Mouse (Mus musculus) T-helper 2 cell (primary cell): ENCODE results near the gene Gm11564.
"Not testable (repeated sequence)": the region's sequence is repeated elsewhere in the genome, so short reads cannot be mapped to it uniquely, and the experiment has no call there.

Source experiments
- in situ Hi-C: fragments of 300-600 bp; cut with MboI, MseI; formaldehyde crosslinking; loops from one replicate; pipeline ENCODE4 v1.15.1; 2025; ENCODE audit warnings: high pct_unique_total_duplicates

The Gm11564 gene

GRCm38 (mm10) chr11:99815566-99815965 is at the start of gene Gm11564:
Gm11564 (minus strand) TSS chr11:99815666.
- in situ Hi-C loops: not testable (repeated sequence)

- in situ Hi-C loops: not testable (repeated sequence)
Observed at GRCm38 (mm10) chr11:99864176-99864575, 48.7 kb upstream of the Gm11564 start, which contains the start of gene Gm11559. Gm11559 (plus strand) TSS chr11:99864476.

- in situ Hi-C loops: no loop called here
Observed at GRCm38 (mm10) chr11:99858761-99859160, 43.3 kb upstream of the Gm11564 start.

GRCm38 (mm10) chr11:99857617-99858016 is 42.2 kb upstream of the Gm11564 start, which contains the start of gene Gm11568:
Gm11568 (plus strand) TSS chr11:99857917.
- in situ Hi-C loops: no loop called here

- in situ Hi-C loops: no loop called here
Observed at GRCm38 (mm10) chr11:99854121-99854520, 38.7 kb upstream of the Gm11564 start.

- in situ Hi-C loops: no loop called here
Observed at GRCm38 (mm10) chr11:99851508-99851907, 36.0 kb upstream of the Gm11564 start, which contains the start of gene Krtap4-16. Krtap4-16 (minus strand) TSS chr11:99851608.

GRCm38 (mm10) chr11:99846746-99847145 is 31.3 kb upstream of the Gm11564 start:
- in situ Hi-C loops: no loop called here

GRCm38 (mm10) chr11:99842185-99842584 is 26.7 kb upstream of the Gm11564 start:
- in situ Hi-C loops: no loop called here

GRCm38 (mm10) chr11:99837966-99838365 is 22.5 kb upstream of the Gm11564 start, which contains the start of gene 2300003K06Rik:
2300003K06Rik (minus strand) TSS chr11:99838066.
- in situ Hi-C loops: no loop called here

- in situ Hi-C loops: not testable (repeated sequence)
Observed at GRCm38 (mm10) chr11:99809792-99810191, 5.7 kb downstream of the Gm11564 start, which contains the start of gene Krtap4-13. Krtap4-13 (minus strand) TSS chr11:99809892.

- in situ Hi-C loops: not testable (repeated sequence)
Observed at GRCm38 (mm10) chr11:99804346-99804745, 11.1 kb downstream of the Gm11564 start, which contains the start of gene Gm11554. Gm11554 (minus strand) TSS chr11:99804446.

- in situ Hi-C loops: not testable (repeated sequence)
Observed at GRCm38 (mm10) chr11:99798832-99799231, 16.6 kb downstream of the Gm11564 start, which contains the start of gene Gm11569. Gm11569 (minus strand) TSS chr11:99798932.

- in situ Hi-C loops: no loop called here
Observed at GRCm38 (mm10) chr11:99793367-99793766, 22.1 kb downstream of the Gm11564 start, which contains the start of gene Gm11596. Gm11596 (minus strand) TSS chr11:99793467.

- in situ Hi-C loops: not testable (repeated sequence)
Observed at GRCm38 (mm10) chr11:99784900-99785299, 30.6 kb downstream of the Gm11564 start, which contains the start of gene Krtap4-9. Krtap4-9 (plus strand) TSS chr11:99785200.

GRCm38 (mm10) chr11:99780604-99781003 is 34.9 kb downstream of the Gm11564 start, which contains the start of gene Krtap4-8:
Krtap4-8 (minus strand) TSS chr11:99780704.
- in situ Hi-C loops: no loop called here

GRCm38 (mm10) chr11:99778401-99778800 is 37.1 kb downstream of the Gm11564 start:
- in situ Hi-C loops: no loop called here

- in situ Hi-C loops: not testable (repeated sequence)
Observed at GRCm38 (mm10) chr11:99772813-99773212, 42.7 kb downstream of the Gm11564 start, which contains the start of gene Gm11595. Gm11595 (minus strand) TSS chr11:99772913.

GRCm38 (mm10) chr11:99768410-99768809 is 47.1 kb downstream of the Gm11564 start:
- in situ Hi-C loops: no loop called here
